Mouse (Mus musculus): ENCODE measurements around the gene Lcn12. TPM values are rescaled to one million over a fixed set of nuclear protein-coding genes. Genes with fewer than 3 reads are reported as not detected.
A peak's percentile ranks its signal among the peaks of the same experiment; 100 is the strongest.

Gene Lcn12
- polyA plus RNA-seq, 1 experiment from 2014 or later: not detected

DNA sequence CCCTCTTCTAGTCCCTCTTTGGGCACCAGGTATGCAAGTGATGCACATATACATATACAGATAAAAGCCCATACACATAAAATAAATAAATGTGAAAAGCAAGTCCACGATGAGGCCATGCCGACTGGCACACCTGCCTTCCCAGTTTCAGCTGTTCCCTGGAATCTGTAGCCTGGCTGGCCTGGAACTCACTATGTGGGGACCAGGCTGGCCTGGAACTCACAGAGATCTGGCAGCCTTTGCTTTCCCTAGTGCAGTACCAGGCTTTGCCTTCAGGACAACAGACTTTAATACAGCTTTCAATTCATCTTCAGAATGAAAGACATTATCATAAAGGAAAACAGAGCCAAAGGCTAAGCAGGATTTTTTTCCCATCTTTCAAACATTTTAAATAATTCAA lies 40.0 kb upstream of the Lcn12 start:
- H3K9ac ChIP-seq (ENCODE audit: low read depth, low read length): no peak overlapping the region
- no peak for ATAC-seq (replicated peaks; ENCODE audit: low FRiP score, low read depth)
- no peak for DNase-seq (ENCODE audit: low spot score)
- no peak overlapping the region for H3K4me2 ChIP-seq (ENCODE audit: low read length)
- H3K27ac ChIP-seq: no peak overlapping the region
- no peak for TF ChIP-seq CTCF (IDR thresholded peaks at IDR 0.05; ENCODE audit: low read depth)
- no peak overlapping the region for H3K4me3 ChIP-seq (replicated peaks; ENCODE audit: low read depth, low read length)
- no peaks in the 10 kb centered on the region for H3K27me3 ChIP-seq (ENCODE audit: insufficient read depth, low read length)
- 91% methylated on average over 2 of the region's 2 CpGs for WGBS
- H3K9me3 ChIP-seq (replicated peaks; ENCODE audit: low read length): no peaks in the 10 kb centered on the region
- H3K4me1 ChIP-seq (replicated peaks; ENCODE audit: insufficient read depth, low read length): no peaks in the 10 kb centered on the region
- peaks cover 66% of the 10 kb centered on the region for H3K36me3 ChIP-seq (ENCODE audit: insufficient read depth, low read length)

DNA sequence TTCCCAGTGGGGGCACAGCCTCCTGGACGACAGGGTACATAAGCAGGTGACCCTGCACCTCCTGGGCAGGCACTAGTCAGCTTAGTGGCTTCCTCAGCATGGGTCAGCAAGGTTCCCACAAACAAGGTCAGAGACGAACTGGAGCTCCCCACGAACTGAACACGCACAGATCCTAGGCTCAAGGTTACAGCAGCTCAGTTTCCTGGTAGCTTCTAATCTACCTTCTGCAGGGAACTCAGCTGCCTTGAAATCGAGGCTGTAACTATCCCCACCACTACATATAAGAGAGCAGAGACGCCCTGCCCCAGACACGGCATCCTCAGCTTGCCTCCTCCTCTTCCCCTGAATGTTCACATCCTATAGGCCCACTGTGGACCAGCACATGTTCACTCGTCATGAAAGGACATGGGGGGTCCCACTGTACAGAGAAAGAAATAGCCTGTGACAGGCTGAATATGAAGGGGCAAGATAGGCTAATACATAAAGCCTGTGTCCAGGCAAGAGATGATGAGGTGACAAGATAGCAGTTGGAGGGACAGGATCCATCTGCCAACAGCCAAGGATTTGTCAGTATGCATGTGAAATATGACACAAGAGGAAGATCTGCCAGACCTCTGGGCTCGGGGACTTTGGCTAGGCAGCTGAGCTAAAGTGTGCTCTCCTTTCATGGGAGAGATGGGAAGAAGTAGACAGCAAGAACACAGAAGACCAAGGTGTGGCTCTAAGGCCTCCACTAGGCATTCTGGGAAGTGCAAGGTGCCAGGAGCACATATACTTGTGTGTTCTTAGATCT lies 33.0 kb upstream of the Lcn12 start:
- no peak overlapping the region for H3K4me3 ChIP-seq (replicated peaks; ENCODE audit: low read depth, low read length)
- 86% methylated on average over 9 of the region's 9 CpGs for WGBS
- H3K4me1 ChIP-seq (replicated peaks; ENCODE audit: insufficient read depth, low read length): no peaks in the 10 kb centered on the region
- no peak overlapping the region for H3K4me2 ChIP-seq (ENCODE audit: low read length)
- ATAC-seq (replicated peaks; ENCODE audit: low FRiP score, low read depth) (no peak), DNase-seq (ENCODE audit: low spot score) (no peak)
- H3K36me3 ChIP-seq (ENCODE audit: insufficient read depth, low read length): peaks cover 69% of the 10 kb centered on the region
- no peaks in the 10 kb centered on the region for H3K27me3 ChIP-seq (ENCODE audit: insufficient read depth, low read length)
- H3K9ac ChIP-seq (ENCODE audit: low read depth, low read length): no peak overlapping the region
- H3K9me3 ChIP-seq (replicated peaks; ENCODE audit: low read length): no peaks in the 10 kb centered on the region
- TF ChIP-seq CTCF (IDR thresholded peaks at IDR 0.05; ENCODE audit: low read depth): no peak
- no peak overlapping the region for H3K27ac ChIP-seq

- WGBS: 71% methylated on average over 3 of the region's 3 CpGs
- H3K4me1 ChIP-seq (replicated peaks; ENCODE audit: insufficient read depth, low read length): no peaks in the 10 kb centered on the region
- H3K4me3 ChIP-seq (replicated peaks; ENCODE audit: low read depth, low read length): no peak overlapping the region
- no peaks in the 10 kb centered on the region for H3K27me3 ChIP-seq (ENCODE audit: insufficient read depth, low read length)
- no peak overlapping the region for H3K27ac ChIP-seq
- no peak overlapping the region for H3K9ac ChIP-seq (ENCODE audit: low read depth, low read length)
- H3K9me3 ChIP-seq (replicated peaks; ENCODE audit: low read length): no peaks in the 10 kb centered on the region
- DNase-seq (ENCODE audit: low spot score) (no peak), ATAC-seq (replicated peaks; ENCODE audit: low FRiP score, low read depth) (no peak)
- no peak overlapping the region for H3K4me2 ChIP-seq (ENCODE audit: low read length)
- peak; percentile 58 for TF ChIP-seq CTCF (IDR thresholded peaks at IDR 0.05; ENCODE audit: low read depth)
- peaks cover 10% of the 10 kb centered on the region for H3K36me3 ChIP-seq (ENCODE audit: insufficient read depth, low read length)
Measured at GRCm38 (mm10) chr2:25509912-25510311, 16.2 kb upstream of the Lcn12 start.

DNA sequence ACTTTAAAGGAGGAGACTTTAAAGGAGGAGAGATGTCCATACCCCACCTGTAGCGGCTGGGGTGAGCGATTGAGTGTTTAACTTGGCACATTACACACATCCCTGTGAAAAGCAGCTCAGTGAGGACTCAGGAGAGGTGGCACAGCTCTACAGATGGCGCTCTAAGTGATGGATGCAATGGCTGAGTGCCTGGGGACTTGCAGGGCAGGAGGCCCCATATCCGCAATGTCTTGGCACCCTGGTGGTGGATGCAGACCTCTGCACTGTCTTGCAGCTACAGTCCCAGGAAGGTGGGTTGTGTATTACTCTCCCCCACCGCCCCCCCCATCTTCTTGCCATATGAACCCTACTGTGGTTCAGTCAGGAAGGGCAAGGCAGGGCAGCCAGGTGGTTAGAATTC lies 13.3 kb upstream of the Lcn12 start:
- TF ChIP-seq CTCF (IDR thresholded peaks at IDR 0.05; ENCODE audit: low read depth): peak; percentile 66
- DNase-seq (ENCODE audit: low spot score) (peak; percentile 67), ATAC-seq (replicated peaks; ENCODE audit: low FRiP score, low read depth) (peak; percentile 68)
- Histone ChIP-seq H3K36me3 (ENCODE audit: insufficient read depth, low read length) (peaks cover 26% of the 10 kb centered on the region), H3K9ac (ENCODE audit: low read depth, low read length) (no peak overlapping the region), H3K4me3 (replicated peaks; ENCODE audit: low read depth, low read length) (no peak overlapping the region), H3K4me1 (replicated peaks; ENCODE audit: insufficient read depth, low read length) (0 out of 2 replicates have a peak, but pooled peaks cover 3% of the 10 kb centered on the region), H3K27me3 (ENCODE audit: insufficient read depth, low read length) (no peaks in the 10 kb centered on the region), H3K4me2 (ENCODE audit: low read length) (no peak overlapping the region), H3K27ac (no peak overlapping the region), H3K9me3 (replicated peaks; ENCODE audit: low read length) (no peaks in the 10 kb centered on the region)
- 31% methylated on average over 5 of the region's 5 CpGs for WGBS

DNA sequence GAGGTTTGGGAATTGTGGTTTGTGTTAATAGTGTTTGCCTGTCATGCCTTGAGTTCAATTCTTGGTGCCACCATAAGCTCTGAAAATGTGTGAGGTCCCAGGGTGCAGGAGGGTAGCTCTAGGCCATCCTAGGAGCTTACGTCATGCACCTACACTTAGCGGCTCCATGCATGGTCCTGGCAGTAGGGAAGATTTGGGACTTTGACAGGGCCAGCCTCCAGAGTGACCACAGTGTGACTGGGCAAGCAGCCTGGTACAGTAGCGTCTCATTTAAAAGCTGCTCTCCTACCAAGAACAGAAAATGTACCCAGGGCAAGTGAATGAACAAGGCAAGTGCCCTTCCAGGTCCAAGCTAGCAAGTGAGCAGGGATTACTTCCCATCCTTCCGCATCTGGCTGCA lies 12.1 kb upstream of the Lcn12 start:
- Histone ChIP-seq H3K36me3 (ENCODE audit: insufficient read depth, low read length) (peaks cover 26% of the 10 kb centered on the region), H3K4me3 (replicated peaks; ENCODE audit: low read depth, low read length) (no peak overlapping the region), H3K4me1 (replicated peaks; ENCODE audit: insufficient read depth, low read length) (peaks cover 10% of the 10 kb centered on the region), H3K4me2 (ENCODE audit: low read length) (no peak overlapping the region), H3K9me3 (replicated peaks; ENCODE audit: low read length) (no peaks in the 10 kb centered on the region), H3K27me3 (ENCODE audit: insufficient read depth, low read length) (no peaks in the 10 kb centered on the region), H3K27ac (no peak overlapping the region), H3K9ac (ENCODE audit: low read depth, low read length) (no peak overlapping the region)
- ATAC-seq (replicated peaks; ENCODE audit: low FRiP score, low read depth): no peak
- DNase-seq (ENCODE audit: low spot score): no peak
- 94% methylated on average over 4 of the region's 4 CpGs for WGBS
- no peak for TF ChIP-seq CTCF (IDR thresholded peaks at IDR 0.05; ENCODE audit: low read depth)

- no peak for DNase-seq (ENCODE audit: low spot score)
- Histone ChIP-seq H3K27ac (no peak overlapping the region), H3K4me1 (replicated peaks; ENCODE audit: insufficient read depth, low read length) (peaks cover 14% of the 10 kb centered on the region), H3K4me3 (replicated peaks; ENCODE audit: low read depth, low read length) (no peak overlapping the region), H3K4me2 (ENCODE audit: low read length) (no peak overlapping the region), H3K9me3 (replicated peaks; ENCODE audit: low read length) (no peaks in the 10 kb centered on the region), H3K9ac (ENCODE audit: low read depth, low read length) (no peak overlapping the region), H3K36me3 (ENCODE audit: insufficient read depth, low read length) (peaks cover 26% of the 10 kb centered on the region), H3K27me3 (ENCODE audit: insufficient read depth, low read length) (no peaks in the 10 kb centered on the region)
- no peak for ATAC-seq (replicated peaks; ENCODE audit: low FRiP score, low read depth)
- no peak for TF ChIP-seq CTCF (IDR thresholded peaks at IDR 0.05; ENCODE audit: low read depth)
- WGBS: 77% methylated on average over 1 of the region's 1 CpGs
Measured at GRCm38 (mm10) chr2:25505000-25505399, 11.3 kb upstream of the Lcn12 start.

Data from kidney, postnatal 0 days (tissue).